Mouse (Mus musculus) c-Kit-positive CD71-positive TER-119-negative erythroid progenitor cells, embryonic 14.5 days (primary cell): Measurements from ENCODE around the gene Sntb2.
"Not testable (repeated sequence)": the region's sequence is repeated elsewhere in the genome, so short reads cannot be mapped to it uniquely, and the experiment has no call there.

Source experiments
- DNase-seq: peaks from one replicate; pipeline ENCODE4 v3.0.0-alpha.2; 2013; ENCODE audit warnings: low read depth

Sntb2 gene

DNA sequence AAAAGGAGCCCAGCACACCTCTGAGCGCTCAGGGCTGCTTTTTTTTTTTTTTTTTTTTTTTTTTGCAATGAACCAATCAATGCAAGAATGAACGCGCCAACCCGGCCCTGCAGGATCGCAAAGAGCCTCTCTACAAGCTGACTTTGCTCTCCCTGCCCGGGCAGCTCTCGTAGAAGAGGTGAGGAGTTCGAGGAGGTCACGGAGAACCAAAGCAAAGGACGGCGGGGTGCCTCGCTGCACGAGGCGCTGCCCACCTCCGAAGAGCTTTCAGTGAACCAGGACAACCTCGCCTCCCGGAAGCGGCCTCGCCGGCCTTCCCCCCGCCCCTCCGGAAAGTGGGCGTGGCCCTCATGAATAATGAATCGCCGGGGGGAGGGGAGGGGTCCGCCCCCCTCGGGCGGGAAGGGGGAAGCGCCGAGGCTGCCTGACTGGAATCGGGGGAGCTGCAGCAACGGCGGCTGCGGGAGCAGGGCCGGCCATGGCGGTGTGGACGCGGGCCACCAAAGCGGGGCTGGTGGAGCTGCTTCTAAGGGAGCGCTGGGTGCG lies at the start of gene Sntb2:
Gene Sntb2 (plus strand): TSS at position 427 of the 546 bp plus-strand sequence.
- DNase-seq = peak; percentile 83

DNA sequence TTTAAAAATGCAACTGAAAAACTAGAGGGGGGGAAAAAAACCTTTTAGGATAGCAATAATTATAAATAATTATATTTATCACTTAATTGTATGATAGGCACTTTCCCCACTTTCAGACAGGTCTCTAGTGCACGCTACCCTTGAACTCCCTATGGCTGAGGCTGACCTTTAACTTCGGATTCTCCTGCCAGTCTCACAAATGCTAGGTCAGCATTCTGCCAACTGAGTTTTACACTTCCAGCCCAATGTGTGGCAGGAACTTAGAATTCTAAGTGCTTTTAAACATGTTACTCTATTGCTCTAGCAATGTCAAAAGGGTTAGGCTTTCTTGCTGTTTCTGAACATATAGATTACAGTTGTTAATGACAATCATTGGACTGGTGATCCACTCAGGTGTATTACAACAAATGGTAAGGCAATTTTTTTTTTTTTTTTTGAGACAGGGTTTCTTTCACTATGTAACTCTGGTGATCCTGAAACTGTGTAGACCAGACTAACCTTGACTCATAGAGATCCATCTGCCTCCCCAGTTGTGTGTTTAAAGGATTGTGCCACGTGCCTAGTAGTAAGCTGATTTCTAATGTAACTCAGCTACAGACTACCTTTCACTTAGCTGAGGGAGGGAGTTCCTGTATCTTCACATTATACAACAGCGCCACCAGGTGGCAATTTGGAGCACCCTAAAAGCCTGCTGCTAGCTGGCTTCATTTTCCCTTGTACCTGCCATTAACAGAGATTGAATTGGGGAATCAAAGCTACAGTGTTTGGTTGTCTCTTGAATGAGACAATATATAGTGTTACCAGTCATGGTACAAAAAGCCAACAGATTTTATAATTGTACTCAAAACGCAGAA lies 48.0 kb upstream of the Sntb2 start:
- peak; percentile 78 for DNase-seq

DNA sequence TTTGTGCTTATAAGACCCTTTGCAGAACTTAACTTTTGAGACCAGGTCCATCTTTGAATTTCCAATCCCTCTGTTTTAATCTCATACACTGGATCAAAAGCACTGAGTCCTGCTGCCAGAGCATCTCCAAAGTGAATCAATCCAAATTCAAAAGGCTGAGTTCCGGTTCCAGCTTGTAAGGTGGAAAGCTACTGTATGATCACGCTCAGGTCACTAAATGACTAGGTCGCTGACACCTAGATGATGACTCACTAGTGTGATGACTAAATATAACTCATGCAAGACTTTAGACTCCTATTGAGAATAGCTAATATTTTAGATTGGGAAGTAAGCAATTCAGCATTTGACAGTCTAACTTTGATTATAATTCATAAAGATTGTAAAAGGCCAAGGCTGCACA lies 46.7 kb upstream of the Sntb2 start:
- DNase-seq = no peak

DNA sequence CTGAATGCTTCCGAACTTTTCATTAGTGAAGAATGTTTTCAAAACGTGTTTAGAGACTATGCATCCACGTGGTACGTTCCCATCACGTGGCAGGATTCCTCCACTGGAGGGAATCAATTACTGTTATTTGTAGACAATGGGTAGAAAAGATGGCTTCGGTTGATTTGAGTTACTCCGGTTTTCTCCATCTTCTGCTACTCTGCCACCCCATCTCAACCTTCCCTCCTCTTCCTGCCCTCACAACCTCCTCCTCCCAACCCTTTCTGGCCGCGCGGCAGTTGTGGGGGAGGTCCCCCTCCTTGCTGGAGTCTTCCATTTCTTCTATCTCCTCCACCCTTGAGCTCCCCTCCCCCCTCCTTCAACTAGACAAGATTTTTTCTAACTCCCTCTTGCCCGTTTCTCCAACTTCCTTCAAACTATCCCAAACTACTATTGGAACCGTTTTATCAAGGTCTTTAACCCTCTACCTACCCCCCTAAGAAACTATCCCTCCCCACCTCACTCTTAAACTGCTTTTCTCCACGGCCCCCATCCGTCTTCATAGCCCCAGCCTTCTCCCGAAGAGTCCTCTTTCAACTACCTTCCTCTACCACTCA lies 43.2 kb upstream of the Sntb2 start:
- peak; percentile 40 for DNase-seq

DNA sequence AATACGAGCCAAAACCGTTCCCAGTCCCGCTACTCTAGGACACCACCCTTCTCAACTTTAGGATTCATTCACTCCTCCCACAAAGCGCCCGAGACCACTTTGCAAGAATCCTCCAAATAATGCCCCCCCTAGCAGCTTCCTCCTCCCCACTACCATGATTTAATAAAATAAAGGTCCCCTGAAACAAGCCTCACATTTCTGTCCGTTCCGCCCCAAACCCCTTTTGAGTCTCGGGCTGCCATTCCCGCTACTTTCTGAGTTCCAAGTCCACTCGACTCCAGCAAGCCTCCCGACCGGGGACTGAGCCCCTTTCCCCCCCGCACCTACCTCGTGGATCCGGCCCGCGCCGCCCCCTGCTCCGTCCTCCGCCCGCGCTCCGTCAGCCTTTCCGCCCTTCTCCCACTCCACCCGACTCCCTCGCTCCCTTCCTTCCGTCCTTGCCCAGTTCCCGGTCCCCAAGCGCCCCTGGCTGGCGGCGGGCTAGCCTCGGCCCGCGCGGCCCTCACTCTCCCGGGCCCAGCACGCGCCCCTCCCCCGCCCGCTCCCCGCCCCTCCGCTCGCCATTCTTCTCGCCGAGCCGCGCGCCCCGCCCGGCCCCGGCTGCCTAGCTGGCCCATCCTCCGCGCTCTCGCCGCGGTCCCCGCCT lies 42.6 kb upstream of the Sntb2 start:
- DNase-seq = peak; percentile 25

DNA sequence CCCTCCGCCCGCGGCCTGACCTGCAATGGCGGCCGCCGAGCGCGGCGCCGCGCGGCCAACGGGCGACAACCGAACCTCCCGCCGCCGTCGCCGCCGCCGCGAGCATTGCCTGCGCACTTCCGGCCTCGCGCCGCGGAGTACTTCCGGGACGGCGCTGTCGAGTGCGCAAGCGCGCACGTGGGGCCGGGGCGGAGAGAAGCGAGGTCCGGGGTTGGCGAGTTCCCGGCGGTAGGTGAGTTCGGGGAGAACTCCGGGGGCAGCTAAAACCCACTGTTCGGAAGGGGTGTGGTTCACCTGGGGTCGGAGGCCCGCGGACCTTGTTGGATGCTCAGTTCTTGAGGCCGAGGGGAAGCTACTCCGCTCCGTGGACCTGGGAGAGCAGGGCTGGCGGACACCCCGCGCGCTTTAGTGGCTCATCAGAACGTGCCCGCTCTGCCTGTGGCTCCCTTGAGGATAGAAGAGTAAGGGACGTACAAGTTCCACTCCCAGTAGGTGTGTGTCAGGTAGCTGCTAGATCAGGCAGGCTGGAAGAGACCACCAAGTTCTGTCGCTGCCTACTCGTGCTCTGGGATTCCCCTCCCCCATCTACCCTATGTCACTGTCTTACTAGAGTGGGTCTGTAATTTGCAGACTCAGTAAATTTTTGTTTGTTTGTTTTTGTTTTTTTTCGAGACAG lies 41.9 kb upstream of the Sntb2 start, which contains the start of gene Utp4:
Gene Utp4 (plus strand): TSS at position 156 of the 676 bp plus-strand sequence.
- peak; percentile 78 for DNase-seq

DNA sequence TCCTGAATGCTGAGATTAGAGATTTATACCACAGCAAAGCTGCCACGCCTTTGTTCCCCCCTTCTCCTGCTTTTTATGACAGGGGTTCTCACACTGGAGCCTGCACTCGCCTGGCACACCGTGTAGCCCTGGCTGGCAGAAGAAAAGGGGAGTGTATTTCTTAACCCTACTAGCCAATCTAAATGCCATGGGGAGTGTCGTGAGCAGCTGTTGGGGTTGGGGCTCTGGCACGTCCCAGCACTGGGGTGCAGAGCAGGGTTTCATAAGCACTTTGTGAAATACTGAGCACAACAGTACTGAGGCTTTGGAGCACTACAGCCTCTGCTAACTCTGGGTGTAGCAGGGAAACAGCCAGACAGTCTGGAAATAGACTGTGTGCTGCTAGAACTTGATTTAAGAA lies 36.1 kb upstream of the Sntb2 start:
- DNase-seq = no peak

DNA sequence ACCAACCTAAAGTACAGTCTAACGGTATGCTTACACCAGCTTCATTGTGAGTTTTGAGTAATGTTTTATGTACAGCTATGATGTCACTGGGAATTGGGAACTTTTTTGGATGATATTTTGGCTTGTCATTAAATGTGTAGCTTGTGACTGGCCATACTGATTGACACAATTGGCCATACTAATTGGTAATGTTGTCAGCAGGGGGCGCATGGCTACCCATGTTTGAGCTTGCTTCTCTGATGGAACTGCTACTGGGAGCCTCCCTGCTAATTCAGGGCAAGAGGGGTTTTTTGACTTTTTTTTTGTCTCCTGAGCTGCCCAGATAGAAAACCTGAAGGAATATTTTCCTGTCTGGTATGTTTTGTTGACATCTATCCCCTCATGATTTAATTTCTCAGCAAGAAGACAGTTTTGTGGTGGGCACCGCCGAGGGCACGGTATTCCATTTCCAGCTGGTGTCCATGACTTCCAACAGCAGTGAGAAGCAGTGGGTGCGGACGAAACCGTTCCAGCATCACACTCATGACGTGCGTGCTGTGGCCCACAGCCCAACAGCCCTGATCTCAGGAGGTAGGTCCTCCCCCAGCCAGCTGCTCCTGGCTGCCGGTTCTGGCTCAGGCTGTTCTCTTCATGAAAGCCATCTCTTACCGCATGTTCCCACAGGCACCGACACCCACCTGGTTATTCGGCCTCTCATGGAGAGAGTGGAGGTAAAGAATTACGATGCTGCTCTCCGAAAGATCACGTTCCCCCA lies 29.6 kb upstream of the Sntb2 start:
- no peak for DNase-seq

DNA sequence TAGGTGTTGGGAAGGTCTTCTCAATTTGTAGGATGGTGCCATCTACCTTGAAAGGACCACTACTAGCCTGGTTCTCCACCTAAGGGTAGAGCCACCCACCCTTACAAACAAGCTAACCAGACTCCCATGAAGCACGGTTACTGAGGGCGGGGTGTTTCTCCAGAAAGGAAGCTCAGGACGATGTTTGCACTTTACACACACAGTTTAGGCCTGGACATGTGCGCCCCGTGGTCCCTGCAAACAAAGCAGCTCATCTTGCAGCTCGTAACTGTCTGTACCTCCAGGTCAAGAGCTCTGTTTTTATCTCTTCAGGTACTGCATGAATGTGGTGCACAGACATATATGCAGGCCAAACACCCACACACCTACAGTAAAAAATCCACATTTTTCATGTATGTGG lies 28.9 kb upstream of the Sntb2 start:
- DNase-seq = no peak

DNA sequence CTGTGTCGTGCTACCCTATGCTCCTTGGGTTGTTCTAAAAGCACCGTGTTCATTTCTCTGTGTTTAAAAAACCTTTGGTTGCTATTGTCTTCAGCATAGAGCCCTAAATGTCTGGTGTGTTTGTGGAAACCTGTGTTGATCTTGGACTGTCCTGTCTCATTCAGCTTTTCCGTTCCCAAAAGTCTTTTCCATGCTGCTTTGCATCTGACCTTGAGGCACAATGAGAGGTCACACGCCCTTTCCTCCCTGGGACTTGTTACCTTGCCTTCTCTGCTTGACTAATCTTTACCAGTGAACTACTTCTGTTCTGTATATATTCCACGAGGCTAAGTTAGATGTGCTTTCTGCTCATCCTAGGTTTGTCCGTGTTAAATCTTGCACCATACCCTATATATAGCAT lies 28.1 kb upstream of the Sntb2 start:
- DNase-seq = no peak

DNA sequence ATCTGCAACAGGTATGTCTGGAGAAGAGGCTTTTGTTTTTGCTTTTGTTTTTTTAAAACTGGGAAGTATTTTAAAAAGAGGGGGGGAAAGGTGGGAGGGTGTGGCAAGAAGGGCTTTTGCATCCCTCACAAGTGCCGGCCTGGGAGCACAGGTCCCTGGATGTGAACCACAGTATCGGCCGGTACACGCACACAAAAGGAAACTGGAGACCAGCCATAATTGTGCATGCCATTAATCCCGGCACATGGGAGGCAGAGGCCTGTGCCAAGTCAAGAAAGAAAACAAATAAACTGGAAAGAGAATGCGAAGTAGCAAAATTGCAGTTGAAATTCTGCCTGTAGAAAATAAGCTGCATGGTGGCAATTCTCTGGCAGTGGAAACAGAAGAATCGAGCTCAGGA lies 27.3 kb upstream of the Sntb2 start:
- no peak for DNase-seq

DNA sequence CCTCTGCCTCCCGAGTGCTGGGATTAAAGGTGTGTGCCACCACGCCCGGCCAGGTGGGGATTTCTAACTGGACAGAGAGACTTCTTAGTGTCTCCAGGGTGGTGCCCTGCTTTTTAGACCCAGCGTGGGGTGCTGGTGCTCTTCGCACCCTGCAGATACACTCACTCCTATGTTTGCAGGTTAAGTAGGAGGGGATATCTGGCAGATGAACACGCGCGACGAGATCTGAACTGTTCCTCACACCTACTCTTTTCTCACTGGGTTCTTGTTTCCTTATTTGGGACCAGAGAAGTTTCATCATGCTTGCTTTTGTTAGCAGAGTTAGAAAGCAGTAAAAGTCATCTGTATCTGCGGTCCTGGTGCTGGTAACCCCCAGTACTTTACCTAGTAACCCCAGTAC lies 21.9 kb upstream of the Sntb2 start:
- no peak for DNase-seq

DNA sequence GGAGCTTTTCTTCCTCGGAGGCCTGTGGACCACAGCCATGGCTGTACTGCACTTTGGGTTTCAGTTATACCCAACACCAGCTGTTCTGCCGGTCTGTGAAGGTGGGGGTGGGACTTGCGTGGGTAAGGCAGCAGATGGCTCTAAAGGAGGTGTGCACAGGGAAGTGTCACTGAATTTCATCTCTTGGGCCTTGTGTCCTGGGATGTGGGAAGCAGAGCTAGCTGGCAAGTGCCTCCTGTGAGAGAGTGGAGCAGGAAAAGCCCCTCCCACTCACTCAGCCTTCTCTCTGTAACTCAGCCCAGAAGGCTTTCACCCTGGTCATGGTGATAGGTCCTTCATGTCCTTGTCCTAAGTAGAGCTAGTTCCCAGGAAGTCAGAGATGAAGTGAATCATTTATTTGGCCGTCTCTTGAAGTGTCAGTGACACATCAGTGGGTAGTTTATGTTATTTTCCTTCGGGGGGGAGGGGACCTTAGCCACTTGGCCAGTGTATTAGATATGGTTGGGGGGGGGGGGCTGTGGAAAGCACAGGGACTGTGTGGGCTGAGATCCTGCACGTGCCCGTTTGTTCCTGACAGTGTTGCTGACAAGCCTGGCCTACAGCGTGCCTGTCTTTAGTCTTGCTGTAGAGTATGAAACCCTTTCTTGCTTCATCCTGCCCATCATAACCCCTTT lies 15.7 kb upstream of the Sntb2 start:
- no peak for DNase-seq

DNA sequence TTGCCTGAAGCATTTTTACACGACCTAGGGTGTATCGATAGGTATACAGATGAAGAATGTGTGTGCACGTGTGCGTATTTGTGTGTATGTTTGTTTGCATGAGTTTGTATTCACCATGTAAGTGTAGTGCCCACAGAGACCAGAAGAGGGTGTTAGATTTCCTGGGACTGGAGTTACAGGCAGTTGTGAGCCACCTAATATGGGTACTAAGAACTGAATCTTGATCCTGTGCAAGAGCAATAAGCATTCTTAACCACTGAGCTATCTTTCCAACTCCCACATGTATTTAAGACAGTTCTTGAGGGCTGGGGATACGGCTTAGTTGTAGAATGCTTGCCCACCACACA lies 15.2 kb upstream of the Sntb2 start:
- no peak for DNase-seq

DNA sequence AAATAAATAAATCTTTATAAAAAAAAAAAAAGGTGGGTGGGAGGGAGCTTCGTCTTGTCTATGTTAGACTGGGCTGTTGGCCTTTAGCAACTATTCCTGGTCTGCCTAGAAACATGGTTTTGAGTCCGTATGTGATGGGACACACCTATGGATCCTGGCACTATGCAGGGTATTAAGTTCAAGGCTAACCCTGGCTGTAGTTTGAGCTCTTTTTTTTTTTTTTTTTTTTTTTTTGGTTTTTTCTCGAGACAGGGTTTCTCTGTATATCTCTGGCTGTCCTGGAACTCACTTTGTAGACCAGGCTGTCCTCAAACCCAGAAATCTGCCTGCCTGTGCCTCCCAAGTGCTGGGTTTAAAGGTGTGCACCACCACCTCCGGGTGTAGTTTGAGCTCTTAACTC lies 11.5 kb upstream of the Sntb2 start:
- no peak for DNase-seq

DNA sequence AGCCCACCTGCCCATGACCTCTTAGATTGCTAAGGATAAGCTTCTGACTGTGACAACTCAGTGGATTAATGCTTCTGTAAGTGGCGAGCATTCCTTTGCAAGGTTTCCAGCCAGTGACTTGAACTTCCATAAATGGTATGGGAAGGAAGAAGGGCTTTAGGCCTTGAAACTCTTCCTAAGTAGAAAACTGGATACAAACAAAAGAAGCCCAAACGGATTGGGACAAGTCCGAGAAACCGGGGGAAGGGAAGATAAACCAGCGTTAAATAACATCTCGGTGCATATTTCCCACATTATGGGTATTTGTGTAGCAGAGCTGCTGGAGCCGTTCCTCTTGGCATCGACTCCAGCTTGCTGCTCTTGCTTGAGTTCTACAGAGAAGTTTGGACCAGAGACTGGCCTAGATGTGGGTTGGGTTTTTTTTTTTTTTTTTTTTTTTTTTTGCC lies 10.6 kb upstream of the Sntb2 start:
- no peak for DNase-seq

DNA sequence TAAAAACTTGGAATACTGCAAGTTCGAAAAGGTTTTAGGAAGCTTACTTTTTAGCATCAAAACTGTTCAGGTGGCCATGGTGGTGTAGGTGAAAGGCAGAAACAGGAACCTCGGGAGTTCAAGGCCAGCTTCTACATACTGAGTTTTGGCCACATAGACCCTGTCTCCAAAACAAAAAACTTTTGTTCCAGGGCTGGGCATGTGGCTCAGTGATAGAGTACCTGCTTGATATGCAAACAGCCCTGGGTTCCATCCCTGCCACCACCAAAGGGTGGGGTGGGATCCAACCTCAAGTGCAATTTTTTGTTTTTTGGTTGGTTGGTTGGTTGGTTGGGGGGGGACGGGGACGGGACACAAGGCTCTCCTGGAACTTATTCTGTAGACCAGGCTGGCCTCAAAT lies 10.1 kb upstream of the Sntb2 start:
- DNase-seq = no peak

DNA sequence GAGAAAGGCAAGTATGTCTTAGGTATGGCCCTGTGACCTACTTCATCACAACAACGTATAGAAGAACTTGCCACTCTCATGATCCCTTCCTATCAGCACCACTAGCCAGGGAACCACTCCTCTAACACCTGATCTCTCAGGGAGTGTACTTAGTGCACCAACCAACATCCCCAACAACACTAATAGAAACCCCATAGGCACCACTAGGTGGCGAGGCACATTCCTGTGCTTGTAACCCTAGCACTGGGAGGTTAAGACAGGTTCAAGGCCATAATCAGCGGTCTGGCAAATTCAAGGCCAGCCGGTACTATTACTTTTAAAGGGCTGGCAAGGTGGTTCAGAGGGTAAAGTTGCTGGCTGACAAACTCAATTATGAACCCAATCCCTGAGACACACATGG lies 8.3 kb upstream of the Sntb2 start:
- DNase-seq = no peak

DNA sequence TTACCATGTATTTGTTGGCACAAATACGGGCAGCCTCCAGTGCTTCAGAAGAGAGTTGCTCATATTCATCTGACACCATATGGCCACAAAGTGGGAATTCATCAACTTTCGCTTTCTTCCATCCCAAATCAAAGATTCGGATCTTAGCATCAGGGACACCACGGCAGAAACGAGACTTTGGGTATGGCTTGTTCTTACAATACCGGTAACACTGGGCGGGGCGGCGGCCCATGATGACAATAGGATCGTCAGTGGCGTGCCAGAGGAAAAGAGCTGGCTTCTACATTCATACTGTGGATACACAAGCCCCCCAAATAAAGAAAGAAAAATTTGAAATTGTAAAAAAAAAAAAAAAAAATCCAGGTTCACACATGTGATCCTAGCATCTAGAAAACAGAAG lies 7.4 kb upstream of the Sntb2 start:
- DNase-seq = not testable (repeated sequence)

DNA sequence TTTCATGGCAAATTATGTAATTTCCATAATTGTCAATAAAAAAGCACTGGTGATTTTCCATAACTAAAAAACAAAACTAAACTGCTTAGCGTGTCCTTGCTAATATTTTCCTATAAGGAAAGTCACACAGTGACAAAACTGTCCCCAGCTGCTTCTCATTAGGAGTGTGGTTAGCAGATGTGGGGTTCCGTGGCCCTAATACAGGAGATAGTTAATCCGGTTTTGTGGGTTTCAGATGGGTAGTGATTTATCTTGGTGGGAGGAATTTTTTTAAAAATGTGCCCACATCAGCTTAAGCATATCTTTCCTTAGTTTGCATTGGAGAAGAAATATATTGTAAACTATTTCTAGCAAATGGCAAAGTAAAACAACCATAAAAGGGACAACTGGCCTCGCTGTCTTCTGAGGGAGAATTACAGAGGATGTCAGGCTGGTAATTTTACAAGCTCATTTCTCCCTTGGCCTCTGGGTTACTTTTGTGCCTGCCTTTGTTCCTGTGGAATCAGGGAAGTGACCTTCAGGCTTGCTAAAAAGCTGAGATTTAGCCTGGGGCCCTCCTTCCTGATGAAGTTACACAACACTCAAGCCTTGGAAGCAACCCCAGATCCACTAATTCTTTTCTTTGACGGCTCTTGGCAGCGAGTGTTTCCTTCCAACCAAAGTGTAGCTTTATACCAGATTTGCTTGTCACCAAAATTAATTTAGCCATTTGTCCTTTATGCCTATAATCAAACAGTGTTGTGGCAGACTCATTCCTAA lies 6.2 kb upstream of the Sntb2 start:
- no peak for DNase-seq
